ENCODE assay signal across 10 mouse cellular contexts in the genomic region with DNA sequence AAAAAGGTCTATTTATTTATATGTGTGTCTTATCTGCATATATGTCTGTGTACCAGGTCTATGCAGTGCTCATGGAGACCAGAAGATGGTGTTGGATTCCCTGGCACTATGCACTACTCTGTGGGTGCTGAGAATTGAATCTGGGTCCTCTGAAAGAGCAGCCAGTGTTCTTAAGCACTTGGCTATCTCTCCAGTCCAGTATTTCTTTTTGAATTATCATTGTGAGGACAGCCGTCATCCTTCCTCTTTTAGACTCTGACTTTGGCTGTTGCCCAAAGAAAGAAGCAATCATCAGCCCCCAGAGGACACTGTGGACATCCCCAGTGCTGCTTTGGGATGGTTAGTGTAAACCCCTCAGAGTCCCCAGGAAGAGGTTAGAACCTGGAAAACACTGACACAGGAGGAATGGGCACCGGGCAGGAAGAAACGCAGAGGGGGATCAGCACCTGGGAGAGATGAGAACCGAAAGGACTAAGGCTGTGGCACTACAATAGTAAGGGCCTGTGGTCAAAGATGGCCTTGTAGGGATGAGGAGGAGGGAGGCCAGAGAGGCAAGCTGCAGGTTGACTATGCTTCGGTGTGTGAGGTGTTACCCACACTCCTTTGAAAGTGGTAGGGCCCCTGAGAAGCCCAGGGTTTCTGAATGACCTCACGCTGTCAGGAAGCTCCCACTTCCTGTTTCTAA. TPM values are rescaled to one million over a fixed set of nuclear protein-coding genes. Genes with fewer than 3 reads are reported as not detected.
A peak's percentile ranks its signal among the peaks of the same experiment; 100 is the strongest.
DNase-seq lines count a peak whose midpoint lies in the region; ATAC-seq and TF ChIP-seq lines count a peak whose summit lies in the region.
"Had no signal": no experiment of that assay in that cellular context is flagged by ENCODE, and none has a peak within 500 bp of the region (broad histone marks: within the 10 kb centered on the region; RNA-seq: fewer than 3 reads in every experiment).

No protein-coding gene starts in this region.

- no peak for TF ChIP-seq POLR2A in bone marrow macrophage, adult 2 months (IDR thresholded peaks at IDR 0.05; ENCODE audit: borderline replicate concordance, low read depth, low read length)

- intact Hi-C loops in gastrocnemius, postnatal 14 days (cut with DNase I; ENCODE audit: low total_unique reads) = no loop called here

- peak overlapping the region; percentile 25; the same call in 1 of the 2 replicates for H3K4me3 ChIP-seq in bone marrow macrophage, adult 2 months (ENCODE audit: insufficient read depth, low read length)
- H3K4me3 ChIP-seq: limb, embryonic 12.5 days had no signal

- H3K4me1 ChIP-seq in bone marrow macrophage, adult 2 months (ENCODE audit: control insufficient read depth, insufficient read depth, low read length) = peaks cover 28% of the 10 kb centered on the region

- no peak for TF ChIP-seq CTCF in bone marrow macrophage, adult 2 months (IDR thresholded peaks at IDR 0.05; ENCODE audit: low read depth, low read length)

- H3K27ac ChIP-seq in bone marrow macrophage, adult 2 months (ENCODE audit: insufficient read depth, low read depth, low read length) = peak overlapping the region; percentile 67
- H3K27ac ChIP-seq: limb, embryonic 12.5 days had no signal

- peak; percentile 31 for DNase-seq in A20 (ENCODE audit: low read depth, low spot score)
- peak; percentile 74 for DNase-seq in lung, postnatal 10 days
- DNase-seq in layer of hippocampus, postnatal 10 days (ENCODE audit: low spot score in 2 of 2) = no peak
- no peak for DNase-seq in neural tube, embryonic 10.5 days (ENCODE audit: extremely low spot score, low spot score)
- DNase-seq in gastrocnemius, postnatal 14 days = no peak
- DNase-seq in thymus, postnatal 25 days = no peak

- peak; percentile 64 to 77 for ATAC-seq in hematopoietic stem cell, adult 5-6 weeks (replicated peaks in 1 of 2; ENCODE audit: insufficient read depth in 1 of 2, low FRiP score in 2 of 2, low TSS enrichment in 1 of 2, low read depth in 1 of 2, poor library complexity in 2 of 2, severe bottlenecking in 2 of 2)
- ATAC-seq: Patski had no signal

RNA-seq across cellular contexts. Expression of gene Atp2a3, which starts 15.0 kb away (rescaled TPM):
- 6.7 TPM in 2 replicates for polyA plus RNA-seq in bone marrow macrophage, adult 2 months (2012; ENCODE audit: insufficient read depth, insufficient read length, missing spikeins)
- total RNA-seq in hematopoietic stem cell, adult 5-6 weeks (2017) = 79.5 and 106 TPM in 2 replicates
- 1 to 10 TPM; 5.8 to 7.6 TPM for total RNA-seq in layer of hippocampus, postnatal 10 days (2021)
- total RNA-seq in gastrocnemius, postnatal 14 days (2021) = 10 to 100 TPM; 18.5 to 18.6 TPM

RNA-seq across cellular contexts. Expression of gene P2rx1, which starts 52.9 kb away (rescaled TPM):
- polyA plus RNA-seq in bone marrow macrophage, adult 2 months (2012; ENCODE audit: insufficient read depth, insufficient read length, missing spikeins) = 0.39 TPM in 1 of 2 replicates, not detected in the other
- total RNA-seq in hematopoietic stem cell, adult 5-6 weeks (2017) = 11.3 and 12.7 TPM in 2 replicates
- total RNA-seq in layer of hippocampus, postnatal 10 days (2021) = under 1 TPM; 0.78 to 0.96 TPM
- 1 to 10 TPM in 1 of 2 experiments, under 1 TPM in 1; 0.38 to 1.1 TPM for total RNA-seq in gastrocnemius, postnatal 14 days (2021)
- polyA plus RNA-seq: Patski had no signal

Comparison
In these comparisons a context has a peak if more than half of its experiments do, and no peak if none do; other contexts are left out.
1. DNase-seq: peak in A20 (single experiment) and lung, postnatal 10 days (single experiment); none in layer of hippocampus, postnatal 10 days (0 of 2), neural tube, embryonic 10.5 days (single experiment), gastrocnemius, postnatal 14 days (single experiment) and thymus, postnatal 25 days (single experiment).